Mouse (Mus musculus) kidney, adult 2 months (tissue): ENCODE measurements around the gene Epsti1. TPM values are rescaled to one million over a fixed set of nuclear protein-coding genes. Genes with fewer than 3 reads are reported as not detected.
A peak's percentile ranks its signal among the peaks of the same experiment; 100 is the strongest.

Source experiments
- DNase-seq: peaks from one replicate; pipeline ENCODE4 v3.0.0; 2021
- H3K27ac ChIP-seq: fragments of 200-500 bp; 2 replicates; pipeline ENCODE4 v1.5.1; 2012; ENCODE audit warnings: low read depth, low read length, control low read depth, inconsistent platforms; ENCODE audit not compliant: insufficient read depth
- H3K27me3 ChIP-seq: fragments of 200-500 bp; replicated peaks from 2 replicates; pipeline ENCODE4 v1.6.1; 2012; ENCODE audit warnings: mild to moderate bottlenecking, moderate library complexity, low read length, inconsistent platforms; ENCODE audit not compliant: control insufficient read depth, insufficient read depth
- H3K36me3 ChIP-seq: fragments of 200-500 bp; 2 replicates; pipeline ENCODE4 v1.6.1; 2012; ENCODE audit warnings: mild to moderate bottlenecking, moderate library complexity, low read length, inconsistent platforms; ENCODE audit not compliant: control insufficient read depth, insufficient read depth
- H3K4me1 ChIP-seq: fragments of 200-500 bp; 2 replicates; pipeline ENCODE4 v1.6.1; 2011; ENCODE audit warnings: low read length; ENCODE audit not compliant: control insufficient read depth, insufficient read depth
- H3K4me3 ChIP-seq: fragments of 200-500 bp; 2 replicates; pipeline ENCODE4 v1.5.1; 2011; ENCODE audit warnings: mild to moderate bottlenecking, low read depth, low read length, control low read depth; ENCODE audit not compliant: insufficient read depth
- CTCF ChIP-seq: fragments of 200-500 bp; conservative IDR thresholded peaks from 2 replicates; pipeline ENCODE4 v1.5.1; 2011; ENCODE audit warnings: low read depth, mild to moderate bottlenecking, control low read depth, low read length, moderate library complexity, mixed read lengths; ENCODE audit not compliant: insufficient read depth, insufficient read length
- POLR2A ChIP-seq: fragments of 200-500 bp; IDR thresholded peaks from one replicate; pipeline ENCODE4 v1.6.1; 2011; ENCODE audit warnings: low read depth, low read length, control low read depth
- WGBS: fragments of 180-500 bp; shearing (Covaris S2); methylation state at CpG from one replicate; pipeline ENCODE4 v1.1.7; 2018; 5-methylcytosine and 5-hydroxymethylcytosine counted together
- polyA plus RNA-seq: library from polyadenylated mRNA; depleted of rRNA; stranded (reverse); fragments of >200 nt; gene quantifications from 2 replicates; pipeline ENCODE4 v1.2.3, GENCODE M21; 2012

The Epsti1 gene
- polyA plus RNA-seq, 1 experiment, result 4.7 TPM

- peak overlapping the region; percentile 52; the same call in 1 of the 2 replicates for H3K27ac ChIP-seq
- peak; percentile 77 for DNase-seq
These were observed 29.2 kb downstream of the Epsti1 start for GRCm38 (mm10) chr14:77933243-77933642.

GRCm38 (mm10) chr14:77934431-77934830 is 30.4 kb downstream of the Epsti1 start:
- WGBS, result 83% methylated on average over 3 of the region's 3 CpGs
- TF ChIP-seq CTCF (no peak), POLR2A (no peak)
- H3K27ac ChIP-seq, result no peak overlapping the region
- no peaks in the 10 kb centered on the region for H3K27me3 ChIP-seq
- DNase-seq, result no peak
- peaks cover 3% of the 10 kb centered on the region; the same call in 1 of the 2 replicates for H3K4me1 ChIP-seq
- no peaks in the 10 kb centered on the region for H3K36me3 ChIP-seq
- H3K4me3 ChIP-seq, result no peak overlapping the region

More at GRCm38 (mm10) chr14:77933243-77933642, 29.2 kb downstream of the Epsti1 start:
- no peaks in the 10 kb centered on the region for H3K36me3 ChIP-seq
- TF ChIP-seq CTCF, result no peak
- TF ChIP-seq POLR2A, result no peak
- WGBS, result 36% methylated on average over 5 of the region's 5 CpGs
- no peaks in the 10 kb centered on the region for H3K27me3 ChIP-seq
- no peak overlapping the region for H3K4me3 ChIP-seq
- H3K4me1 ChIP-seq, result peaks cover 3% of the 10 kb centered on the region; the same call in 1 of the 2 replicates

- Histone ChIP-seq H3K4me3 (no peak overlapping the region), H3K27ac (no peak overlapping the region), H3K27me3 (no peaks in the 10 kb centered on the region), H3K36me3 (no peaks in the 10 kb centered on the region), H3K4me1 (no peaks in the 10 kb centered on the region)
- 95% methylated on average over 1 of the region's 1 CpGs for WGBS
- no peak for DNase-seq
- TF ChIP-seq POLR2A, result no peak
- peak; percentile 44; the same call in 1 of the 2 replicates for TF ChIP-seq CTCF
These were observed 37.1 kb downstream of the Epsti1 start for GRCm38 (mm10) chr14:77941105-77941504.

- WGBS, result 57% methylated on average over 9 of the region's 9 CpGs
- TF ChIP-seq POLR2A (no peak), CTCF (no peak)
- Histone ChIP-seq H3K27me3 (no peaks in the 10 kb centered on the region), H3K4me1 (no peaks in the 10 kb centered on the region), H3K27ac (no peak overlapping the region), H3K4me3 (no peak overlapping the region), H3K36me3 (no peaks in the 10 kb centered on the region)
- no peak for DNase-seq
These were observed 38.2 kb downstream of the Epsti1 start for GRCm38 (mm10) chr14:77942235-77942634.

GRCm38 (mm10) chr14:77942793-77943558 is 38.9 kb downstream of the Epsti1 start:
- 54% methylated on average over 15 of the region's 15 CpGs for WGBS
- TF ChIP-seq POLR2A (no peak), CTCF (no peak)
- no peaks in the 10 kb centered on the region for H3K27me3 ChIP-seq

GRCm38 (mm10) chr14:77961741-77962140 is 57.7 kb downstream of the Epsti1 start:
- no peak for DNase-seq
- Histone ChIP-seq H3K27me3 (no peaks in the 10 kb centered on the region), H3K4me1 (no peaks in the 10 kb centered on the region), H3K4me3 (no peak overlapping the region), H3K36me3 (no peaks in the 10 kb centered on the region), H3K27ac (no peak overlapping the region)
- 69% methylated on average over 6 of the region's 6 CpGs for WGBS
- no peak for TF ChIP-seq CTCF
- TF ChIP-seq POLR2A, result no peak

More at GRCm38 (mm10) chr14:77942793-77943558, 38.9 kb downstream of the Epsti1 start:
- no peaks in the 10 kb centered on the region; the same call in 1 of the 2 replicates for H3K4me1 ChIP-seq
- no peak overlapping the region for H3K27ac ChIP-seq
- no peak overlapping the region for H3K4me3 ChIP-seq
- H3K36me3 ChIP-seq, result no peaks in the 10 kb centered on the region
- no peak for DNase-seq

GRCm38 (mm10) chr14:77963525-77963924 is 59.5 kb downstream of the Epsti1 start:
- WGBS, result 52% methylated on average over 7 of the region's 7 CpGs
- H3K27me3 ChIP-seq, result no peaks in the 10 kb centered on the region
- no peaks in the 10 kb centered on the region for H3K4me1 ChIP-seq
- no peak overlapping the region; the same call in 1 of the 2 replicates for H3K27ac ChIP-seq
- TF ChIP-seq POLR2A, result no peak
- TF ChIP-seq CTCF, result no peak
- H3K4me3 ChIP-seq, result no peak overlapping the region
- no peak for DNase-seq
- H3K36me3 ChIP-seq, result no peaks in the 10 kb centered on the region

GRCm38 (mm10) chr14:77971355-77971754 is 67.3 kb downstream of the Epsti1 start:
- peaks cover 3% of the 10 kb centered on the region; the same call in 1 of the 2 replicates for H3K4me1 ChIP-seq
- 66% methylated on average over 4 of the region's 4 CpGs for WGBS
- H3K4me3 ChIP-seq, result no peak overlapping the region
- H3K36me3 ChIP-seq, result no peaks in the 10 kb centered on the region
- H3K27me3 ChIP-seq, result no peaks in the 10 kb centered on the region
- H3K27ac ChIP-seq, result no peak overlapping the region
- no peak for DNase-seq
- TF ChIP-seq CTCF (no peak), POLR2A (no peak)
